Mouse (Mus musculus): ENCODE results near the gene Prr15l.

GRCm38 (mm10) chr11:96974813-96975212, 46.9 kb downstream of the Prr15l start:
- no peak for TF ChIP-seq POLR2A (IDR thresholded peaks at IDR 0.05; ENCODE audit: low read depth, low read length)
- TF ChIP-seq CTCF (IDR thresholded peaks at IDR 0.05; ENCODE audit: extremely low read depth, insufficient read depth, insufficient read length, insufficient replicate concordance) = no peak

Measured in spleen, adult 2 months (tissue).